Mouse (Mus musculus): Measurements from ENCODE around the gene Sytl1.
A peak's percentile ranks its signal among the peaks of the same experiment; 100 is the strongest.

GRCm38 (mm10) chr4:133297801-133298238, 34.9 kb upstream of the Sytl1 start:
- no peak for TF ChIP-seq MAFK (IDR thresholded peaks at IDR 0.05; ENCODE audit: insufficient read depth, low read depth, low read length)
- peak; percentile 78; the same call in 1 of the 2 replicates for TF ChIP-seq ZC3H11A (IDR thresholded peaks at IDR 0.05; ENCODE audit: borderline replicate concordance, low read depth, low read length)
- no peak for TF ChIP-seq ZNF384 (IDR thresholded peaks at IDR 0.05; ENCODE audit: low read depth, low read length)
- TF ChIP-seq CHD2 (IDR thresholded peaks at IDR 0.05; ENCODE audit: low read depth, low read length), result no peak
- TF ChIP-seq HCFC1 (IDR thresholded peaks at IDR 0.05; ENCODE audit: borderline replicate concordance, insufficient read depth, low read length), result no peak
